Mouse (Mus musculus) heart, postnatal 36 days (tissue): ENCODE results near the gene Hnrnpa0. TPM values are rescaled to one million over a fixed set of nuclear protein-coding genes. Genes with fewer than 3 reads are reported as not detected.

ENCODE experiments used
- DNase-seq, 2 experiments: peaks; one replicate each; pipeline ENCODE4 v3.0.0; 2021 to 2022
- intact Hi-C: fragments of 180-260 bp; cut with DNase I; formaldehyde crosslinking; loops from one replicate; pipeline ENCODE4 v1.15.1; 2025
- total RNA-seq, 2 experiments: library from RNA; stranded (reverse); gene quantifications; 2 replicates each; pipeline ENCODE4 v1.2.3; 2021

The Hnrnpa0 gene
- total RNA-seq, 2 experiments from 2014 or later, result 62.0 to 76.3 TPM

- intact Hi-C loops, result no loop called here
- no peak for DNase-seq
Observed at GRCm38 (mm10) chr13:58083048-58083447, 45.3 kb downstream of the Hnrnpa0 start.

GRCm38 (mm10) chr13:58078361-58078760 lies 50.0 kb downstream of the Hnrnpa0 start:
- no peak for DNase-seq
- intact Hi-C loops, result no loop called here

Other genes starting within 250 kb of the Hnrnpa0 start
- under 1 TPM; 0.08 to 0.17 TPM for gene Spock1, start 220.2 kb downstream of the Hnrnpa0 start, total RNA-seq
- gene Klhl3, start 15.0 kb downstream of the Hnrnpa0 start, total RNA-seq, result 1 to 10 TPM; 1.7 to 2.5 TPM
- gene Idnk, start 29.1 kb upstream of the Hnrnpa0 start, total RNA-seq, result 10 to 100 TPM; 25.0 to 26.6 TPM
- 10 to 100 TPM; 47.8 to 49.6 TPM for gene Ubqln1, start 87.1 kb upstream of the Hnrnpa0 start, total RNA-seq
- 10 to 100 TPM; 21.7 to 23.5 TPM for gene Gkap1, start 147.1 kb upstream of the Hnrnpa0 start, total RNA-seq
- under 1 TPM; 0.06 to 0.08 TPM for gene Kif27, start 230.6 kb upstream of the Hnrnpa0 start, total RNA-seq